Mouse (Mus musculus): Measurements from ENCODE around the gene Gm9918. TPM values are rescaled to one million over a fixed set of nuclear protein-coding genes. Genes with fewer than 3 reads are reported as not detected.

Gene Gm9918
- polyA plus RNA-seq, 1 experiment from 2014 or later = 0.15 TPM

- peak overlapping the region; percentile 66 to 88 for H3K27ac ChIP-seq (replicated peaks in 1 of 2; ENCODE audit: control insufficient read depth in 1 of 2, insufficient read depth in 1 of 2, low read depth in 2 of 2, low read length in 2 of 2)
- peaks cover 22 to 31% of the 10 kb centered on the region in 2 experiments for H3K4me1 ChIP-seq (ENCODE audit: control insufficient read depth in 2 of 2, insufficient read depth in 2 of 2, low read length in 2 of 2)
- peak overlapping the region; percentile 76 for H3K9ac ChIP-seq (ENCODE audit: low read length)
- under 1% methylated on average over 33 of the region's 35 CpGs for WGBS
- H3K4me2 ChIP-seq (ENCODE audit: low read length) = peak overlapping the region; percentile 98
- H3K4me3 ChIP-seq (ENCODE audit: control insufficient read depth in 1 of 2, insufficient read depth in 1 of 2, low read depth in 1 of 2, low read length in 2 of 2) = peak overlapping the region; percentile 61 to 62
- no peaks in the 10 kb centered on the region for H3K9me3 ChIP-seq (ENCODE audit: control insufficient read depth, low read length)
- peaks cover 46% of the 10 kb centered on the region for H3K27me3 ChIP-seq (ENCODE audit: control insufficient read depth, insufficient read depth, low read length)
- H3K36me3 ChIP-seq (ENCODE audit: control insufficient read depth, insufficient read depth, low read length) = no peaks in the 10 kb centered on the region
- ATAC-seq (ENCODE audit: insufficient number of reproducible peaks, insufficient read depth, low FRiP score, low read depth) = peak; percentile 60
Measured at GRCm38 (mm10) chr15:102246866-102247251, 23.5 kb upstream of the Gm9918 start.

GRCm38 (mm10) chr15:102247252-102248130 lies 22.9 kb upstream of the Gm9918 start:
- ATAC-seq (ENCODE audit: insufficient number of reproducible peaks, insufficient read depth, low FRiP score, low read depth) = peak; percentile 63
- 1% methylated on average over 56 of the region's 65 CpGs for WGBS
- Histone ChIP-seq H3K27ac (replicated peaks in 1 of 2; ENCODE audit: control insufficient read depth in 1 of 2, insufficient read depth in 1 of 2, low read depth in 2 of 2, low read length in 2 of 2) (peak overlapping the region; percentile 88 to 94), H3K4me1 (ENCODE audit: control insufficient read depth in 2 of 2, insufficient read depth in 2 of 2, low read length in 2 of 2) (peaks cover 22 to 31% of the 10 kb centered on the region in 2 experiments), H3K27me3 (ENCODE audit: control insufficient read depth, insufficient read depth, low read length) (peaks cover 44% of the 10 kb centered on the region), H3K4me2 (ENCODE audit: low read length) (peak overlapping the region; percentile 98), H3K9ac (ENCODE audit: low read length) (peak overlapping the region; percentile 76), H3K9me3 (ENCODE audit: control insufficient read depth, low read length) (no peaks in the 10 kb centered on the region), H3K36me3 (ENCODE audit: control insufficient read depth, insufficient read depth, low read length) (no peaks in the 10 kb centered on the region), H3K4me3 (ENCODE audit: control insufficient read depth in 1 of 2, insufficient read depth in 1 of 2, low read depth in 1 of 2, low read length in 2 of 2) (peak overlapping the region; percentile 61 to 62)

- no peaks in the 10 kb centered on the region for H3K36me3 ChIP-seq (ENCODE audit: control insufficient read depth, insufficient read depth, low read length)
- no peaks in the 10 kb centered on the region for H3K9me3 ChIP-seq (ENCODE audit: control insufficient read depth, low read length)
- H3K27ac ChIP-seq (replicated peaks in 1 of 2; ENCODE audit: control insufficient read depth in 1 of 2, insufficient read depth in 1 of 2, low read depth in 2 of 2, low read length in 2 of 2) = peak overlapping the region; percentile 77 to 88
- peak overlapping the region; percentile 98 for H3K4me2 ChIP-seq (ENCODE audit: low read length)
- WGBS = 11% methylated on average over 8 of the region's 8 CpGs
- peaks cover 41% of the 10 kb centered on the region for H3K27me3 ChIP-seq (ENCODE audit: control insufficient read depth, insufficient read depth, low read length)
- ATAC-seq (ENCODE audit: insufficient number of reproducible peaks, insufficient read depth, low FRiP score, low read depth) = no peak
- peaks cover 19 to 31% of the 10 kb centered on the region in 2 experiments for H3K4me1 ChIP-seq (ENCODE audit: control insufficient read depth in 2 of 2, insufficient read depth in 2 of 2, low read length in 2 of 2)
- peak overlapping the region; percentile 76 for H3K9ac ChIP-seq (ENCODE audit: low read length)
- peak overlapping the region; percentile 61 to 62 for H3K4me3 ChIP-seq (ENCODE audit: control insufficient read depth in 1 of 2, insufficient read depth in 1 of 2, low read depth in 1 of 2, low read length in 2 of 2)
Measured at GRCm38 (mm10) chr15:102248131-102248811, 22.1 kb upstream of the Gm9918 start.

GRCm38 (mm10) chr15:102248812-102249191 lies 21.6 kb upstream of the Gm9918 start:
- Histone ChIP-seq H3K4me2 (ENCODE audit: low read length) (peak overlapping the region; percentile 98), H3K9me3 (ENCODE audit: control insufficient read depth, low read length) (no peaks in the 10 kb centered on the region), H3K27ac (replicated peaks in 1 of 2; ENCODE audit: control insufficient read depth in 1 of 2, insufficient read depth in 1 of 2, low read depth in 2 of 2, low read length in 2 of 2) (peak overlapping the region; percentile 55 to 88; a peak in 3 of 4 replicates), H3K36me3 (ENCODE audit: control insufficient read depth, insufficient read depth, low read length) (no peaks in the 10 kb centered on the region), H3K4me3 (ENCODE audit: control insufficient read depth in 1 of 2, insufficient read depth in 1 of 2, low read depth in 1 of 2, low read length in 2 of 2) (peak overlapping the region in 1 of 2 experiments; percentile 7; a peak in 1 of 4 replicates), H3K4me1 (ENCODE audit: control insufficient read depth in 2 of 2, insufficient read depth in 2 of 2, low read length in 2 of 2) (peaks cover 16 to 26% of the 10 kb centered on the region in 2 experiments), H3K27me3 (ENCODE audit: control insufficient read depth, insufficient read depth, low read length) (peaks cover 35% of the 10 kb centered on the region), H3K9ac (ENCODE audit: low read length) (no peak overlapping the region)
- WGBS = 7% methylated on average over 3 of the region's 3 CpGs
- no peak for ATAC-seq (ENCODE audit: insufficient number of reproducible peaks, insufficient read depth, low FRiP score, low read depth)

- ATAC-seq (ENCODE audit: insufficient number of reproducible peaks, insufficient read depth, low FRiP score, low read depth) = no peak
- H3K27me3 ChIP-seq (ENCODE audit: control insufficient read depth, insufficient read depth, low read length) = peaks cover 32% of the 10 kb centered on the region
- H3K9me3 ChIP-seq (ENCODE audit: control insufficient read depth, low read length) = no peaks in the 10 kb centered on the region
- peak overlapping the region; percentile 98 for H3K4me2 ChIP-seq (ENCODE audit: low read length)
- H3K4me1 ChIP-seq (ENCODE audit: control insufficient read depth in 2 of 2, insufficient read depth in 2 of 2, low read length in 2 of 2) = peaks cover 14 to 24% of the 10 kb centered on the region in 2 experiments
- H3K36me3 ChIP-seq (ENCODE audit: control insufficient read depth, insufficient read depth, low read length) = no peaks in the 10 kb centered on the region
- H3K27ac ChIP-seq (replicated peaks in 1 of 2; ENCODE audit: control insufficient read depth in 1 of 2, insufficient read depth in 1 of 2, low read depth in 2 of 2, low read length in 2 of 2) = peak overlapping the region; percentile 55 to 88
- H3K9ac ChIP-seq (ENCODE audit: low read length) = peak overlapping the region; percentile 31; the same call in 1 of the 2 replicates
- 5% methylated on average over 13 of the region's 13 CpGs for WGBS
- peak overlapping the region in 1 of 2 experiments; percentile 7; a peak in 1 of 4 replicates for H3K4me3 ChIP-seq (ENCODE audit: control insufficient read depth in 1 of 2, insufficient read depth in 1 of 2, low read depth in 1 of 2, low read length in 2 of 2)
Measured at GRCm38 (mm10) chr15:102249251-102249691, 21.1 kb upstream of the Gm9918 start.

GRCm38 (mm10) chr15:102249967-102250366 lies 20.4 kb upstream of the Gm9918 start:
- Histone ChIP-seq H3K9me3 (ENCODE audit: control insufficient read depth, low read length) (no peaks in the 10 kb centered on the region), H3K27ac (replicated peaks in 1 of 2; ENCODE audit: control insufficient read depth in 1 of 2, insufficient read depth in 1 of 2, low read depth in 2 of 2, low read length in 2 of 2) (peak overlapping the region; percentile 48 to 88), H3K4me3 (ENCODE audit: control insufficient read depth in 1 of 2, insufficient read depth in 1 of 2, low read depth in 1 of 2, low read length in 2 of 2) (no peak overlapping the region), H3K27me3 (ENCODE audit: control insufficient read depth, insufficient read depth, low read length) (peaks cover 29% of the 10 kb centered on the region), H3K4me1 (ENCODE audit: control insufficient read depth in 2 of 2, insufficient read depth in 2 of 2, low read length in 2 of 2) (peaks cover 14 to 20% of the 10 kb centered on the region in 2 experiments), H3K4me2 (ENCODE audit: low read length) (peak overlapping the region; percentile 98), H3K9ac (ENCODE audit: low read length) (no peak overlapping the region), H3K36me3 (ENCODE audit: control insufficient read depth, insufficient read depth, low read length) (no peaks in the 10 kb centered on the region)
- WGBS = 50% methylated on average over 9 of the region's 9 CpGs
- no peak for ATAC-seq (ENCODE audit: insufficient number of reproducible peaks, insufficient read depth, low FRiP score, low read depth)

- WGBS = 72% methylated on average over 5 of the region's 5 CpGs
- Histone ChIP-seq H3K4me3 (ENCODE audit: control insufficient read depth in 1 of 2, insufficient read depth in 1 of 2, low read depth in 1 of 2, low read length in 2 of 2) (no peak overlapping the region), H3K9me3 (ENCODE audit: control insufficient read depth, low read length) (no peaks in the 10 kb centered on the region), H3K36me3 (ENCODE audit: control insufficient read depth, insufficient read depth, low read length) (no peaks in the 10 kb centered on the region), H3K9ac (ENCODE audit: low read length) (no peak overlapping the region), H3K4me2 (ENCODE audit: low read length) (no peak overlapping the region), H3K4me1 (ENCODE audit: control insufficient read depth in 2 of 2, insufficient read depth in 2 of 2, low read length in 2 of 2) (peaks cover 12 to 15% of the 10 kb centered on the region in 2 experiments), H3K27me3 (ENCODE audit: control insufficient read depth, insufficient read depth, low read length) (peaks cover 29% of the 10 kb centered on the region), H3K27ac (replicated peaks in 1 of 2; ENCODE audit: control insufficient read depth in 1 of 2, insufficient read depth in 1 of 2, low read depth in 2 of 2, low read length in 2 of 2) (no peak overlapping the region)
- no peak for ATAC-seq (ENCODE audit: insufficient number of reproducible peaks, insufficient read depth, low FRiP score, low read depth)
Measured at GRCm38 (mm10) chr15:102250521-102250920, 19.8 kb upstream of the Gm9918 start.
